Mouse (Mus musculus): ENCODE results near the gene Myom3. TPM values are rescaled to one million over a fixed set of nuclear protein-coding genes. Genes with fewer than 3 reads are reported as not detected.
A peak's percentile ranks its signal among the peaks of the same experiment; 100 is the strongest.
"Not testable (repeated sequence)": the region's sequence is repeated elsewhere in the genome, so short reads cannot be mapped to it uniquely, and the experiment has no call there.

The Myom3 gene
- 0.04 and 0.11 TPM in 2 replicates for polyA plus RNA-seq (2014; fragmentation: Nextera tagmentation; extraction: Ambion mirVana)

GRCm38 (mm10) chr4:135759356-135759976 is at the start of gene Myom3:
Gene Myom3 (plus strand): TSS chr4:135759715.
- Histone ChIP-seq H3K9me3 (ENCODE audit: control insufficient read depth, low read length) (no peaks in the 10 kb centered on the region), H3K4me3 (ENCODE audit: low read depth, low read length) (no peak within 1 kb of the TSS), H3K36me3 (ENCODE audit: control insufficient read depth, insufficient read depth, low read length) (no peaks in the 10 kb centered on the region), H3K4me2 (no peak within 1 kb of the TSS), H3K27ac (ENCODE audit: low read depth, low read length) (no peak within 1 kb of the TSS), H3K9ac (ENCODE audit: low read length) (no peak within 1 kb of the TSS), H3K4me1 (ENCODE audit: control insufficient read depth, insufficient read depth, low read length) (no peaks in the 10 kb centered on the region; the same call in 1 of the 2 replicates), H3K27me3 (ENCODE audit: control insufficient read depth, insufficient read depth, low read length) (no peaks in the 10 kb centered on the region)
- 62% methylated on average over 10 of the region's 10 CpGs for WGBS
- DNase-seq (ENCODE audit: low spot score, missing footprints) (no peak), ATAC-seq (ENCODE audit: low FRiP score) (no peak)

GRCm38 (mm10) chr4:135710392-135710791 is 49.1 kb upstream of the Myom3 start:
- Histone ChIP-seq H3K27ac (ENCODE audit: low read depth, low read length) (no peak overlapping the region), H3K4me2 (no peak overlapping the region), H3K4me3 (ENCODE audit: low read depth, low read length) (no peak overlapping the region), H3K27me3 (ENCODE audit: control insufficient read depth, insufficient read depth, low read length) (no peaks in the 10 kb centered on the region), H3K4me1 (ENCODE audit: control insufficient read depth, insufficient read depth, low read length) (no peaks in the 10 kb centered on the region), H3K9ac (ENCODE audit: low read length) (no peak overlapping the region), H3K36me3 (ENCODE audit: control insufficient read depth, insufficient read depth, low read length) (no peaks in the 10 kb centered on the region), H3K9me3 (ENCODE audit: control insufficient read depth, low read length) (no peaks in the 10 kb centered on the region)
- ATAC-seq (ENCODE audit: low FRiP score) (no peak), DNase-seq (ENCODE audit: low spot score, missing footprints) (no peak)
- 82% methylated on average over 3 of the region's 3 CpGs for WGBS

- Histone ChIP-seq H3K4me3 (ENCODE audit: low read depth, low read length) (no peak overlapping the region), H3K9me3 (ENCODE audit: control insufficient read depth, low read length) (no peaks in the 10 kb centered on the region), H3K27me3 (ENCODE audit: control insufficient read depth, insufficient read depth, low read length) (no peaks in the 10 kb centered on the region), H3K4me1 (ENCODE audit: control insufficient read depth, insufficient read depth, low read length) (no peaks in the 10 kb centered on the region), H3K27ac (ENCODE audit: low read depth, low read length) (no peak overlapping the region), H3K4me2 (no peak overlapping the region), H3K9ac (ENCODE audit: low read length) (no peak overlapping the region), H3K36me3 (ENCODE audit: control insufficient read depth, insufficient read depth, low read length) (no peaks in the 10 kb centered on the region)
- WGBS, result 87% methylated on average over 8 of the region's 8 CpGs
- no peak for DNase-seq (ENCODE audit: low spot score, missing footprints)
- ATAC-seq (ENCODE audit: low FRiP score), result no peak
Measured at GRCm38 (mm10) chr4:135714776-135715175, 44.7 kb upstream of the Myom3 start.

GRCm38 (mm10) chr4:135716438-135716837 is 43.1 kb upstream of the Myom3 start:
- not testable (repeated sequence) for H3K27ac ChIP-seq (ENCODE audit: low read depth, low read length); H3K4me1 ChIP-seq (ENCODE audit: control insufficient read depth, insufficient read depth, low read length); H3K9ac ChIP-seq (ENCODE audit: low read length); H3K9me3 ChIP-seq (ENCODE audit: control insufficient read depth, low read length); H3K36me3 ChIP-seq (ENCODE audit: control insufficient read depth, insufficient read depth, low read length); DNase-seq (ENCODE audit: low spot score, missing footprints); H3K4me2 ChIP-seq; H3K4me3 ChIP-seq (ENCODE audit: low read depth, low read length); ATAC-seq (ENCODE audit: low FRiP score); H3K27me3 ChIP-seq (ENCODE audit: control insufficient read depth, insufficient read depth, low read length)
- WGBS, result 92% methylated on average over 11 of the region's 11 CpGs

GRCm38 (mm10) chr4:135722540-135723290 is 36.8 kb upstream of the Myom3 start:
- Histone ChIP-seq H3K9ac (ENCODE audit: low read length) (no peak overlapping the region), H3K27me3 (ENCODE audit: control insufficient read depth, insufficient read depth, low read length) (no peaks in the 10 kb centered on the region), H3K4me2 (no peak overlapping the region), H3K27ac (ENCODE audit: low read depth, low read length) (no peak overlapping the region), H3K4me1 (ENCODE audit: control insufficient read depth, insufficient read depth, low read length) (no peaks in the 10 kb centered on the region), H3K9me3 (ENCODE audit: control insufficient read depth, low read length) (no peaks in the 10 kb centered on the region; the same call in 1 of the 2 replicates), H3K4me3 (ENCODE audit: low read depth, low read length) (no peak overlapping the region), H3K36me3 (ENCODE audit: control insufficient read depth, insufficient read depth, low read length) (no peaks in the 10 kb centered on the region)
- DNase-seq (ENCODE audit: low spot score, missing footprints) (no peak), ATAC-seq (ENCODE audit: low FRiP score) (no peak)
- WGBS, result 76% methylated on average over 17 of the region's 17 CpGs

- WGBS, result 84% methylated on average over 11 of the region's 11 CpGs
- no peak overlapping the region for H3K27ac ChIP-seq (ENCODE audit: low read depth, low read length)
- no peaks in the 10 kb centered on the region for H3K27me3 ChIP-seq (ENCODE audit: control insufficient read depth, insufficient read depth, low read length)
- DNase-seq (ENCODE audit: low spot score, missing footprints) (no peak), ATAC-seq (ENCODE audit: low FRiP score) (no peak)
- no peak overlapping the region for H3K9ac ChIP-seq (ENCODE audit: low read length)
- no peak overlapping the region for H3K4me3 ChIP-seq (ENCODE audit: low read depth, low read length)
- H3K4me2 ChIP-seq, result no peak overlapping the region
- H3K4me1 ChIP-seq (ENCODE audit: control insufficient read depth, insufficient read depth, low read length), result no peaks in the 10 kb centered on the region
- no peaks in the 10 kb centered on the region; the same call in 1 of the 2 replicates for H3K9me3 ChIP-seq (ENCODE audit: control insufficient read depth, low read length)
- H3K36me3 ChIP-seq (ENCODE audit: control insufficient read depth, insufficient read depth, low read length), result no peaks in the 10 kb centered on the region
Measured at GRCm38 (mm10) chr4:135726416-135726815, 33.1 kb upstream of the Myom3 start.

GRCm38 (mm10) chr4:135727817-135728216 is 31.7 kb upstream of the Myom3 start, which contains the start of gene Il22ra1:
Gene Il22ra1 (plus strand): TSS chr4:135728172.
- ATAC-seq (ENCODE audit: low FRiP score) (no peak), DNase-seq (ENCODE audit: low spot score, missing footprints) (no peak)
- Histone ChIP-seq H3K27ac (ENCODE audit: low read depth, low read length) (no peak within 1 kb of the TSS), H3K36me3 (ENCODE audit: control insufficient read depth, insufficient read depth, low read length) (no peaks in the 10 kb centered on the region), H3K4me2 (no peak within 1 kb of the TSS), H3K27me3 (ENCODE audit: control insufficient read depth, insufficient read depth, low read length) (no peaks in the 10 kb centered on the region), H3K4me1 (ENCODE audit: control insufficient read depth, insufficient read depth, low read length) (no peaks in the 10 kb centered on the region), H3K9ac (ENCODE audit: low read length) (no peak within 1 kb of the TSS), H3K9me3 (ENCODE audit: control insufficient read depth, low read length) (no peaks in the 10 kb centered on the region; the same call in 1 of the 2 replicates), H3K4me3 (ENCODE audit: low read depth, low read length) (no peak within 1 kb of the TSS)
- 61% methylated on average over 14 of the region's 14 CpGs for WGBS

- 88% methylated on average over 9 of the region's 9 CpGs for WGBS
- Histone ChIP-seq H3K9me3 (ENCODE audit: control insufficient read depth, low read length) (no peaks in the 10 kb centered on the region), H3K4me1 (ENCODE audit: control insufficient read depth, insufficient read depth, low read length) (no peaks in the 10 kb centered on the region), H3K36me3 (ENCODE audit: control insufficient read depth, insufficient read depth, low read length) (no peaks in the 10 kb centered on the region), H3K4me2 (no peak overlapping the region), H3K4me3 (ENCODE audit: low read depth, low read length) (no peak overlapping the region), H3K27me3 (ENCODE audit: control insufficient read depth, insufficient read depth, low read length) (no peaks in the 10 kb centered on the region), H3K9ac (ENCODE audit: low read length) (no peak overlapping the region), H3K27ac (ENCODE audit: low read depth, low read length) (no peak overlapping the region)
- no peak for DNase-seq (ENCODE audit: low spot score, missing footprints)
- ATAC-seq (ENCODE audit: low FRiP score), result no peak
Measured at GRCm38 (mm10) chr4:135730204-135730603, 29.3 kb upstream of the Myom3 start.

GRCm38 (mm10) chr4:135730951-135731350 is 28.6 kb upstream of the Myom3 start:
- Histone ChIP-seq H3K4me1 (ENCODE audit: control insufficient read depth, insufficient read depth, low read length) (no peaks in the 10 kb centered on the region), H3K36me3 (ENCODE audit: control insufficient read depth, insufficient read depth, low read length) (no peaks in the 10 kb centered on the region), H3K9me3 (ENCODE audit: control insufficient read depth, low read length) (no peaks in the 10 kb centered on the region), H3K4me3 (ENCODE audit: low read depth, low read length) (no peak overlapping the region), H3K9ac (ENCODE audit: low read length) (no peak overlapping the region), H3K27ac (ENCODE audit: low read depth, low read length) (no peak overlapping the region), H3K27me3 (ENCODE audit: control insufficient read depth, insufficient read depth, low read length) (no peaks in the 10 kb centered on the region), H3K4me2 (no peak overlapping the region)
- WGBS, result 78% methylated on average over 8 of the region's 8 CpGs
- DNase-seq (ENCODE audit: low spot score, missing footprints) (peak; percentile 37), ATAC-seq (ENCODE audit: low FRiP score) (no peak)

Measured in midbrain, embryonic 11.5 days (tissue).